Mouse (Mus musculus): ENCODE measurements at regions not wholly inside any gene's neighbourhood (a gene's known extent, or its start where the extent isn't known, plus 50 kb on each side); places are given as distances from the start of the nearest gene placed in this dataset.

- DNase-seq (ENCODE audit: low read depth in 1 of 2, low spot score in 2 of 2), result no peak
Observed at GRCm38 (mm10) chr2:178989291-178989690, 452.9 kb upstream of the Cdh4 start.

GRCm38 (mm10) chr2:178989784-178990183 is 452.4 kb upstream of the Cdh4 start:
- no peak for DNase-seq (ENCODE audit: low read depth in 1 of 2, low spot score in 2 of 2)

- DNase-seq (ENCODE audit: low read depth in 1 of 2, low spot score in 2 of 2), result no peak
Observed at GRCm38 (mm10) chr2:178990959-178991358, 451.3 kb upstream of the Cdh4 start.

DNA sequence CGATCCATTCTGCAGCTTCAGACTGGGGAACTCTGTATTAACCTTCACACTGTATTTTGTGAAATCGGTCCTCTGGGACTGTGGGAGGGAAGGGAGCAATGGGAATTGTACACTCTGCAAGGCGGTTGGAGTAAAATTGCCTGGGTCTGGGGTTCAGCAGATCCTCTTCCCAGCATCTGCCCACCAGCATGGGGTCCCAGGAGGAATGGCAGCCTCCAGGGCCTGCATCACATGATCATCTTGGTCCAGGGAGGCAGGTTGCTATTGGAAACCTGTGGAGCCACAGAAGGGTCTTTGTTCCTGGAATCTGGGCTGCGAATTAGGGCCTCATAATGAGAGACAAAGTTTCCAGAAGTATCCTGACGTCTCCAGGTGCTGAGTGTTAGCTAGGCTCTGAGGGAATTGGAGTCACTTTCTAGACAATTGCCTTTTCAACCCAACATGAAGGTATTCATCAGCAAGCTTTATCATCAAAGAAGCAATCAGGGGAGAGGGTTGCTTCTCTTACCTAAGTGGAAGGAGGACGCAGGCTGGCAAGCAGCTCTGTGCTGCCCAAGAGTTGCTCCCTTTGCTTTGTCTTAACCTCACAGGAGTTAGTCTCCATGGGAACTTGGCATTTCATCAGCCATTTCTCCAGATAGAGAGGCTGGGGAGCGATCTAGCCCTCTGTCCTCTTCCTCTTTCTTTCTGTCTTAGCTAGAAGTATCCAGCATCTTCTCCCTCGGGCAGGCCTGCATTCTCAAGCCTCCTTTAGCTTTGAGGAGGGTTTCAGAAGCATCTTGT is 449.7 kb upstream of the Cdh4 start:
- no peak for DNase-seq (ENCODE audit: low read depth in 1 of 2, low spot score in 2 of 2)

- DNase-seq (ENCODE audit: low read depth in 1 of 2, low spot score in 2 of 2), result no peak
Observed at GRCm38 (mm10) chr2:178997921-178998320, 444.3 kb upstream of the Cdh4 start.

- no peak for DNase-seq (ENCODE audit: low read depth in 1 of 2, low spot score in 2 of 2)
Observed at GRCm38 (mm10) chr2:179000448-179001081, 441.7 kb upstream of the Cdh4 start.

DNA sequence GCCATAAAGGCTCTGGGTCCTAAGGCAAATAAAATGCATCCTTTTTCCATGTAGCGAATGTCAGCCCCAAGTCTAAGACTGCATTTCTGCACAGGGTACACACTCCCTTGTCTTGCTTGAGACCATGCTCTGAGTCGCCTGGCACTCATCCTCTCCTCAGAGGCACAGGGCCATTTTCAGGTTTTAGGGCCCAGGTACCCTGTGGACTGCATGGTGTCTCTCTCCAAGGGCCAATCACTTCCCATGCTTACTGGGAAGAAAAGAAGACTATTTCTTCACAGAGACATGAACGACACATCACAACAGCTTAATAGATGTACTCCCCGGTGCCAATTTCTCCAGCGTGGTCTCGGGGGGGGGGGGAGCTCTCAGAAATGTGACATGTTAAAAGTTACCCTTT is 434.5 kb upstream of the Cdh4 start:
- no peak for DNase-seq (ENCODE audit: low read depth in 1 of 2, low spot score in 2 of 2)

DNA sequence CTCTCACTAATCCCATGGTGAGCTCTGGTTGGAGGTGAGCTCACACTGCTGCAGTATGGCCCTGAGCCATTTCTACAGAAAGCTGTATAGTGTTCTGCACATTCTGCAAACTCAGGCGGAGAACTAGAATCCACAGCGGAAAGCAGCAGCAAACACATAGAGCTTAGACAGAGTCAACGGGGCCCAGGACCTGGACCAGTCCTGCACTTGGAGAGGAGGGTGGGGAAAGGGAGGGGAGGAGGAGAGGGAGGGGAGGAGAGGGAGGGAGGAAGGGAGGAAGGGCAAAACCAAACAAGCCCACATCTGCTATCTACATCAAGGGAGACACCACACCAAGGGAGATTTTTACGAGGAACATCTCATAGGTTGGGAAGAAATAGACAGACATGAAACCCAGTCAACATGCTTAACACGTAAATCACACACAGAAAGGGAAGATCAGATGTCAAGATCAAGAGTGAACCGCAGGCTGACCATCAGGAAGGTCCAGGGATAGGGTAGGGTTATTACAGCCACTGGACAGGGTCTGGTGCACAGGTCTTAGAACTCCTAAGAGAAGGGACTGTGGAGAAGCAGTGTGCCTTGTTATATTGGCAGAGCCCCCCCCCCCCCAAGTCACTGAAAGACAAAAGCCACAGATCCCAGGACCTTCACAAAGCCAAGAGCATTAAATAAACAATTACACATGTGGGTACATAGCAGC is 428.2 kb upstream of the Cdh4 start:
- no peak for DNase-seq (ENCODE audit: low read depth in 1 of 2, low spot score in 2 of 2)

DNA sequence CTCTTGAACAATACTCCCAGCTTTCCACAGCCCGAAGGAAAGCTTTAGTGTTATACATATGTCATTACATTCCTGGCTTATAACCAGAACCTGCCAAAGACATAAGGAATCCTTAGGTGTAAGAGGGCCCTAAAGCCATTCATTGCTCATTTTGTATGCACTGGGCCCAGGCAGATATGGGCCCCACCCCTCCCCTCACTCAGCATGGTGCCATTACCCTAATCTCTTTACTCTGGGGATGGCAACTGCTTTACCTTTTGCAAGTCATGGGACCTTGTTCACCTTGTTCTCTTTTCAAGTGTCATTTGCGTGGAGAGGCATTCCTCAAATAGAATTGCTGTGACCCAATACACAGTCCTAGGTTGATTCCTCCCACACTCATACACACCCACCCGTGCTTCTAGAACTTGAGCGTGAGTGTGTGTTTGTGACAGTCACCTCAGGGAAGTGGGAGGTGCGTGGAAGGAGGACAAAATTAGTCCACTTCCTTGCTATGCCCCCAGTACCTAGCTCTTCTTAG is 419.5 kb upstream of the Cdh4 start:
- no peak for DNase-seq (ENCODE audit: low read depth in 1 of 2, low spot score in 2 of 2)

GRCm38 (mm10) chr2:179024225-179024624 is 418.0 kb upstream of the Cdh4 start:
- no peak for DNase-seq (ENCODE audit: low read depth in 1 of 2, low spot score in 2 of 2)

DNA sequence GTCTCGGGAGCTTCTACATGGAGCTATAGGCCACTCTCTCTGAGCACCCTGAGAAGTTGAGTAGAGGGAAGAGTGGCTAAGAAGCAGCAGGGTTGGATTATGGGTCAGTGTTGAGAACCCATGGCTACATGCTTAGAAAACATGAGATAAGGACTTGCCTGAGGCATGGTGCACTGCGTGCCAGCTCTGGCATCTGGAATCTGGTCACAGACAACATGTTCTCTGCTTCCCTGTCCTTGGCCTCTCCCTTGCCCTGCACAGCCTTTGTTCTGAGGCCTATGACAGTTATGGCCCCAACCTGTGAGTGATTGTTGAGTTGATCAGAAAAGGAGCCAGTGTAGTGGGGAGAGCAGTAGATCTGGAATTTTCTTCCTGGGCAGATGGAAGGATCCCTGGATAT is 409.1 kb upstream of the Cdh4 start:
- no peak for DNase-seq (ENCODE audit: low read depth in 1 of 2, low spot score in 2 of 2)

- no peak for DNase-seq (ENCODE audit: low read depth in 1 of 2, low spot score in 2 of 2)
Observed at GRCm38 (mm10) chr2:179035446-179035845, 406.8 kb upstream of the Cdh4 start.

- DNase-seq (ENCODE audit: low read depth in 1 of 2, low spot score in 2 of 2), result no peak
Observed at GRCm38 (mm10) chr2:179039697-179040096, 402.5 kb upstream of the Cdh4 start.

DNA sequence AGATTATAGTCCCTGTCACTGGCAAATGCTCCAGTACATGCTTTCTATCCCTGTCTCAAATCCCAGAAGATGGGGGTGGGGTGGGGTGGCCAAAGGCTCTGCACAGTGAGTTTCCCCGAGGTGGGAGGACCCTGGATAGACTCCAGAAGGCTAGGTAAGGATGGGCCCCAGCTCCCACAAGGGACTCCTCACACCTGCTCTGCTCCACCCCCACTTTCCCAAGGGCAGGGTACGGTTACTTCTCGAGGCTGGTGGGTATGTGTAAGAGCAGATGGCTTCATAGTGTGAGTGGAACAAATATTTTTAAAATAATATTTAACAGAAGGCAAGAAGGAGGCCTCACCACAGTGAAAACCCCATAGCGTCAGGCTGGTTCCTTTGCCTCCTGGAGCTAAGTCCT is 398.6 kb upstream of the Cdh4 start:
- no peak for DNase-seq (ENCODE audit: low read depth in 1 of 2, low spot score in 2 of 2)

- DNase-seq (ENCODE audit: low read depth in 1 of 2, low spot score in 2 of 2), result no peak
Observed at GRCm38 (mm10) chr2:179045361-179045760, 396.9 kb upstream of the Cdh4 start.

- no peak for DNase-seq (ENCODE audit: low read depth in 1 of 2, low spot score in 2 of 2)
Observed at GRCm38 (mm10) chr2:179054441-179054840, 387.8 kb upstream of the Cdh4 start.

- DNase-seq (ENCODE audit: low read depth in 1 of 2, low spot score in 2 of 2), result no peak
Observed at GRCm38 (mm10) chr2:179064616-179065015, 377.6 kb upstream of the Cdh4 start.

GRCm38 (mm10) chr2:179069520-179069919 is 372.7 kb upstream of the Cdh4 start:
- DNase-seq (ENCODE audit: low read depth in 1 of 2, low spot score in 2 of 2), result no peak

DNA sequence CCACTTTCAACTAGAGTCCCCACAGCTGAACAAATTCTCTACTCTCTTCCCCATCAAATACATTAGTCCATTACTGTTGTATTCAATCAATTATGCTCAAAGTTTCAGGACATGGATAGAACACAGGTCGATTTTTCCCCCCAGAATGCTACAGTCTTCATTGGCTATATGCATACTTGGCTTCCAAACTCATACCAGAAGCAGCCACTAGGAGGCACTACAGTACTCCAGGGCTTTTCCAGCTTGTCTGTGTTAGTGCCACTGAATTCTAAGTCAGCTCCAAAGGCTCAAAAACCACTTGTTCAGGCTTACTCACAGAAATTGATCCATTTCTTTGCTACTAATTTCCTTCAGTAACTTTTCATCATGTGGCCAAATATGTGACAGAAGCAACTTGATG is 371.9 kb upstream of the Cdh4 start:
- no peak for DNase-seq (ENCODE audit: low read depth in 1 of 2, low spot score in 2 of 2)

GRCm38 (mm10) chr2:179080462-179081274 is 361.6 kb upstream of the Cdh4 start:
- no peak for DNase-seq (ENCODE audit: low read depth in 1 of 2, low spot score in 2 of 2)

DNA sequence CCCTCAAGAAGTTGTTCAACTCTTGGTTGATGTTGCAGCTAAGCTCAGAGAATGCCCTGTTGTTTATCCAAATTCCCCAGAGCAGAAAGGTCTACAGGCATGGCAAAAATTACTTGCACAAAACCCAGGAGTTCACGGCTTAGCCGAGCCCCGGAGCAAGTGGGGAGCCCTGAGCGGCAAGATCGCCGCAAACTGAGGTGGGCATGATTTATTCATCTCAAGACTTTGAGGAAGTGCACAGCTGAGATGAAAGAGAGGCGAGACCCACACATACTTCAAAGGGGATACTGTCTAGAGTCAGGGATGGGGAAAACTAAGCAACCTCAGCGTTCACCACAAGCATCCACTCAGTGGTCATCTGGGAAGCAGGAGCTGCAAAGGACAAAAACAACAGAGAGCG is 355.3 kb upstream of the Cdh4 start:
- DNase-seq (ENCODE audit: low read depth in 1 of 2, low spot score in 2 of 2), result no peak
